Mouse (Mus musculus): ENCODE measurements around the gene Rbms1.

Rbms1 gene

DNA sequence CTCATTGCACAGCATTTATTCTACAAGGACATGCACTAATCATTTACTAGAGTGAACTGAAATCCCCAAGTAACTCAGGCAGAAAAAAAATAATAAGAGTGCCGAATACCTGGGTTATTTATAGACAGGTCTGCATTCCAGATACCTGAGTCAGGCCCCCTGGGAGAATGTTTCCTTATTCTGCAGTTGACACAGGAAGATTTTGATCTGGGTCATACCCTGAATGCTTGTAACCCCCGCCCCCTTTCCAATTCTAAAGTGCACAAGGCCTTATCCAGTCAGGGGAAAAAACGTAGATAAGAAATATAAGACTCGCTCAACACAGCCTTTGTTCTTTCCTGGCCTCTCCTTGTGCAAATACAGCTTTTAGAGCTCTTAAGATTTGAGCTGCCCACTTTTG is 259.7 kb downstream of the Rbms1 start:
- no peak for DNase-seq

DNA sequence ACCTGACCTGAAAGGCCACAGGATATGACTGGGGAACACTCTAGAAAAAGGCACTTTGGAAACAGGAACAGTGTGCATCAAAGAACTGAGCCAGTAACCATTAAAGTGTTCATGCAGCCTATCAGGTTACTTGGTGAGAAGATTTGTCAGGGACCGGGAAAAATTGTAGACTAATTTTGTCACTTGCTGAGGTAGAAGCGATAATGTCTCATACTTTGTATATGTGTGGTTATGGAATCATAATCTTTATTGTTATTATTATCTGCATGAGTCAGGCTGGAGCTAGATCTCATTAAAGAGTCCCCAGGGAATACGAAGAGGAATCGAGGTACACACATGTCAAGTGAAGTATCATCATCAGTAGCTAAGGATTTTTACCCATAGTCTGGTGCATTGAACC is 262.0 kb downstream of the Rbms1 start:
- no peak for DNase-seq
